Mouse (Mus musculus): ENCODE data around the gene Tmprss9.

- no peak for TF ChIP-seq POLR2A (IDR thresholded peaks at IDR 0.05; ENCODE audit: insufficient read depth, low read depth, low read length)
- no peak for TF ChIP-seq CTCF (IDR thresholded peaks at IDR 0.05; ENCODE audit: insufficient read depth, low read depth, low read length)
Measured at GRCm38 (mm10) chr10:80827063-80827869, 44.4 kb upstream of the Tmprss9 start.
